Comparison of ENCODE assay signal across 18 mouse cellular contexts in genomic region chr8:88411461-88411860, GRCm38 (mm10).
"Had no signal": no experiment of that assay in that cellular context is flagged by ENCODE, and none has a peak within 500 bp of the region (broad histone marks: within the 10 kb centered on the region; RNA-seq: fewer than 3 reads in every experiment).

No protein-coding gene starts in this region.

- H3K9me3 ChIP-seq: liver, embryonic 13.5 days; lung, embryonic 15.5 days; neural tube, embryonic 12.5 days had no signal

- H3K4me1 ChIP-seq: midbrain, embryonic 13.5 days; neural tube, embryonic 12.5 days had no signal

- ATAC-seq: liver, postnatal 0 days; midbrain, embryonic 13.5 days had no signal

- H3K4me3 ChIP-seq: limb, embryonic 12.5 days; liver, embryonic 13.5 days; lung, embryonic 15.5 days; megakaryocyte, embryonic 14.5 days; midbrain, embryonic 13.5 days; myocyte; neural tube, embryonic 12.5 days had no signal

- H3K9ac ChIP-seq: limb, embryonic 12.5 days; liver, embryonic 13.5 days; liver, postnatal 0 days; lung, embryonic 15.5 days; midbrain, embryonic 13.5 days; neural tube, embryonic 12.5 days had no signal

- DNase-seq: kidney, adult 9 months; kidney, postnatal 36 days; layer of hippocampus, adult 9-11 months; liver; liver, embryonic 13.5 days; liver, postnatal 0 days; lung, postnatal 14 days; right cerebral cortex, adult 18-20 months; right cerebral cortex, postnatal 25 days; thymus, postnatal 36 days had no signal

- H3K27me3 ChIP-seq: liver, embryonic 13.5 days; lung, embryonic 15.5 days; midbrain, embryonic 13.5 days; neural tube, embryonic 12.5 days had no signal

- H3K36me3 ChIP-seq: limb, embryonic 12.5 days; liver, embryonic 13.5 days; lung, embryonic 15.5 days; midbrain, embryonic 13.5 days; neural tube, embryonic 12.5 days had no signal

- H3K27ac ChIP-seq: kidney, postnatal 0 days; limb, embryonic 12.5 days; liver, embryonic 13.5 days; lung, embryonic 15.5 days; macrophage; midbrain, embryonic 13.5 days; neural tube, embryonic 12.5 days had no signal

- H3K4me2 ChIP-seq: limb, embryonic 12.5 days; liver, embryonic 13.5 days; lung, embryonic 15.5 days; midbrain, embryonic 13.5 days; neural tube, embryonic 12.5 days had no signal
